Mouse (Mus musculus): ENCODE measurements around the gene Btbd9.

Btbd9 gene

DNA sequence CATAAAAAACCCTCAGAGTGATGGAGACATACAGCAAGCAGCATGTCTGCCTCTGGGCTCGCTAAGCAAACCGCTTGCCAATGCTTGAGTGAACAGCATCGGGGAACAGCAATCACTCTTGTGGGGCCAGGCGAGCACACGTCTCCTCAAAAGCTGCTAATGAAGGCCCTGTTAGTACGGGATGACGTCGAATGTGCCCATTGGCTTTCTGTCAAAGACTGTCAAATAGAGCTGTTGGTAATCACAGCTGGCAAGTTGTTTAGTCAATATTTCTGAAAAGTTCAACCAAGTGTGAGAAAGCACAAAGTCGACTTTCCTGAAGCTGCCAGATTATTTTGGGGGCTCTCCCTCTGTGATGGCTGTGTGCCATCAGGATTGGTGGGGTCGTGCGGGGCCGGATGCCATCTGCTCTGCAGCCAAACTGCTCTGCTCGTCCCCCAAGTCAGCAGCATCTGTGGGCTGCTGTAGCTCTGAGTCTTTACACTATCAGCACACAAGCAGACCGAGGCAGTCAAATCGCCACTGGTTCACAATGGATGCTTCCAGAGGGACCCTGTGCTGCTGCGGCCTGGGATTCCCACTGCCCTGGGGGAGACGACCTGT lies 334.5 kb downstream of the Btbd9 start:
- DNase-seq (ENCODE audit: low spot score), result no peak

DNA sequence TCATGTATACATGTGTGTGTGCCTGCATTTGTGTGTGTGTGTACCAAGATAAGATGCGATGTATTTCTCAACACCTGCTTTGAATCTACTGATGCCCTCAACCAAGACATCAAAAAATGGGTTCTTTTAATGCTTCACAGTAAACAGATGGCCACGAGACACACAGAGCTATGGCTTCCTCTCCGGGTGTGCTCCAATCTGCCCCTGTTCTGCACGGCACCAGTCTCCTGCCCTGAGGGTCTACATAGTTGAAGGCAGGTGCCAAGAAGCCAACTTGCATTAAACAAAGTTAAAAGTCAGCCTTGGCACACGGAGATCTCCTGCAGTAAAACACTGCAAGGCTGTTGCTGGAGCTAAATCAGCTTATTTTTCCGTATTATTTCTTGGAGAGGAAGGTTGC lies 335.2 kb downstream of the Btbd9 start:
- no peak for DNase-seq (ENCODE audit: low spot score)

DNA sequence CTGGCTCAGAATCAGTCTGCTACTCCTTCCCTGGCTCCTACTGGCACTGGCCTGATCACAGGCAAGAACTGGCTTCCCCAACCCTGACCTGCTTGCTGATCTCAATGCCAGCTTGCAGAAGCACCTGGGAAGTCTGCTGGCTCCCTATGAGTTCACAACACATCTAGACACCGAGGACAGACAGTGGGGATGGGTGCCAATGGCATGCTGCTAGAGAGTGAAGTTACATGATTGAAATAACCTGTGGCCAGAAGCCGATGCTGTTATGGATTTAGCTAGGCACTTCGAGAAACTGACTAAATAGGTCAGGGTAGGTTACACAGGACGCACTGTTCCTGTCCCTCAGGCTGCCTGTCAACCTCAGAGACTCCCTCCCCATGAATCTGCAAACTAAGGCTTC lies 335.6 kb downstream of the Btbd9 start:
- no peak for DNase-seq (ENCODE audit: low spot score)

DNA sequence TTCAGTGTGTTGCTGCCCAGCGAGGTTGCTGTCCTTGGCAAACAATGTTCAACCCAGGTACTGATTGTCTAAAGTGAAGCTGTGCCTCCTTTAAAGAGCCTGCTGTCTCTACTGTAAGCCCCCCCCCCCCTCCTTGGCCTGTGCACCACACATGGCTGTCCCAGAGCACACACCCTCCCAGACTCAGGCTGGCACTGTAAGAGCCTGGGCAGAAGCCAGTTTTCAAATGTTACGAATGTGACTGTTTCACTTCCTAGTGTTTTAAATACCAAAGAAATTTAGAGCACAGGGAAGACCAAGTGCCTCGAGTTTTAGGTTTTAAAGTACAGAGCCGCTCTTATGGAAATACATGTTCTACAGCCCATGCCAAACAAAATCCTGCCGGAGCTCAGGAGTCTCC lies 336.8 kb downstream of the Btbd9 start:
- no peak for DNase-seq (ENCODE audit: low spot score)

DNA sequence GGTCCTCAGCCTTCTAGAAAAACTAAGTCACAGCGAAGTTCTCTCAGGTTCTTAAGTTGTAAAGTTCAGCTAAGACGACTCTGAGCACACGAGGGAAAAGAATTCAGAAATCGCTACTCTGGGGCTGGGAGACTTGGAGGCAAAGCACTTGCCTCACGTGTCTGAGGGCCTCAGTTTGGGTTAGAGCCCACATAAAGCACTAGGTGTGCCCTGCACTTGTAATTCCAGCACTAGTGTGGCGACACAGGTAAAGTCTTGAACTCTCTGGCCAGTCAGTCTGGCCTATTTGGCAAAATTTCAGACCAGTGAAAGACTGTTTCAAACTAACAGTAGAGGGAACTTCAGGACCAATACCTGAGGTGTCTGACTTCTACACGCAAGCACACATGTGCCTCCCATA lies 338.7 kb downstream of the Btbd9 start:
- no peak for DNase-seq (ENCODE audit: low spot score)

DNA sequence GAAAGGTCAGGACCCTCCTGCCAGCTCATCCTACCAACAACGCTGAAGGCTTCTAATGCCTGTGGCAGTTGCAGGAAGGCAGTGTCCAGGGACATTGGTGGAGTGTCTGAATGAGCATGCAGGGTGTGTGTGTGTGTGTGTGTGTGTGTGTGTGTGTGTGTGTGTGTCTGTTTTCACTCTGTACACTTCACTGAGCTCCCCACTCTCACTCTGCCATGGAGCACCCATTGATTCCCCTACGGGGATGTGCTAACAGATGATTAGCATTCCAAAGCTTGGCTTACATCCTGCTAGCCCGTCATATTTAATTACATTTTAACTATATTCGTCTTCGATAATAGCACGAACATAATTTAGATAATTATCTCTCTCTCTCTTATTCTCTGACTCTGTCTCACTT lies 339.7 kb downstream of the Btbd9 start:
- no peak for DNase-seq (ENCODE audit: low spot score)

DNA sequence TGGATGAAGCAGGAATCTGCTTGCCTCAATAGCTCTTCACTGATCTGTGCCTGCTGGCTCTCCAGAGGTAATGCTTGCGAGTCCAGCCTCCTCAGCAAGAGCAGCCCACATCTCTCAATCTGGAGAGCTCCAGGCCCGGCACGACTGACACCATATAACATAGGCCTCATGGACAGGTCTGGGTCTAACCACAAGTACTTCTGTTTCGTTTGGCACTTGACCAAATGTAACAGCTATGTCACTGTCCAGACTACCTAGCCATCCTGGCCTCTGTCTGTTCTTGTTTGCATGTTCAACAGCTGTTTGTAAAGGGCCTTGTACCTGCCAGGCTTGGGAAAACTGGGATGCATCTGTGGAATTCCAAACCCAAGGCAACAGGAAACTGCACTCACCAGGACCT lies 340.9 kb downstream of the Btbd9 start:
- no peak for DNase-seq (ENCODE audit: low spot score)

DNA sequence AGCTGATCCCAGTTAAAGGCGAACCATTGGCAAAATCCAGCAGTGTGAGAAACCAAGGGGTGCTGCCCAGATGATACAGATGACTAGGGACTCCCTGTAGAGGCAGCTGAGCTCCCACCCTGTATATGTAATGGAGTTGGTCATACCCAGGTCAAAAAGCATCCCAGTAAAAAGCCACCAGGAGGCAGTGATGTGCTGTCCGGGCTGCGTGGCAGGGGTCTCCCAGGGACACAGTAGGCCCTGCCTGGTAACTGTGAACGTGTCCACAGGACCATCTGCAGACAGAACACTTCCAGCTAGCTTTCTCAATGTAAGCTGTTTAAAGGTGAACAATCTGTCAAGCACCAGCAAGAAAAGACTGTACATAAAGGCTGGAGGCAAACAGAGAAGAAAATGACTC lies 343.6 kb downstream of the Btbd9 start:
- DNase-seq (ENCODE audit: low spot score), result no peak

DNA sequence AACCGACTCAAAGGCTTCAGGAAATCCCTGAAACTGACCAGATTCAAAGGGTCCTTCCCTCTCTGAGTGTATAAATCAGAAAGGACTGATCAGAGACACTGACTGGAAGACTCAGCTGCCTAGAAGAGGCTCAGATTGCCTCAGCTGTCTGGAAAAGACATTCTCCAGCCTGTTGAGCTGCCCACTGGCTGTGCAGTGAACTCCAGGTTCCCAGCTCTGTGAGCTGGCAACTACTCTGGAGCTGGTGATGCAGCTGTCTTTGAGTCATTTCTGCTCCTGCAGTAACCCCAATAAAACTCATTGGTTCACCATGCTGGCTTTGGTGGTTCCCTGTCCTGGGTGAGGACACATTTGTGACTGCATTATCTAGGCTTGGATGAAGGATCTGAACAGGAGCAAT lies 344.8 kb downstream of the Btbd9 start:
- DNase-seq (ENCODE audit: low spot score), result no peak

DNA sequence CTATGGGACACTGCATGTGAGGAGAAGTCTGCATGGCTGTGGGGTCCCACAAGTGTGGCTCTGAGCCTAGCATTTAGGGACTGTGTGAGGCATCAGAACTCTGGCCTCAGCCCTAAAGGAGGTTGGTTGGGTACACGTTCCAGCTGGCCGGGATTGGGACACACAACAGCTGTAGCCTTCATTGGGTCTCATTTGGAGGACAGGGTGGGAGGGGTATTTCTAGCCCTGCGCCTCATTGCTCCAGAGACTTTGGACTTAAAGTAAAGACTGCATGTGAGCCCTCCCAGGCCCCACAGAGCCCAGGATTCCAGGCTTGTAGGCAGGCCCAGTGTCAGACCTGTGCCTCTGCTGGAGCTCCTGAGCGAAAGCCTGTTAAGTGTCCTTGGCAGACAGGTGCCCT lies 345.9 kb downstream of the Btbd9 start:
- DNase-seq (ENCODE audit: low spot score), result no peak

DNA sequence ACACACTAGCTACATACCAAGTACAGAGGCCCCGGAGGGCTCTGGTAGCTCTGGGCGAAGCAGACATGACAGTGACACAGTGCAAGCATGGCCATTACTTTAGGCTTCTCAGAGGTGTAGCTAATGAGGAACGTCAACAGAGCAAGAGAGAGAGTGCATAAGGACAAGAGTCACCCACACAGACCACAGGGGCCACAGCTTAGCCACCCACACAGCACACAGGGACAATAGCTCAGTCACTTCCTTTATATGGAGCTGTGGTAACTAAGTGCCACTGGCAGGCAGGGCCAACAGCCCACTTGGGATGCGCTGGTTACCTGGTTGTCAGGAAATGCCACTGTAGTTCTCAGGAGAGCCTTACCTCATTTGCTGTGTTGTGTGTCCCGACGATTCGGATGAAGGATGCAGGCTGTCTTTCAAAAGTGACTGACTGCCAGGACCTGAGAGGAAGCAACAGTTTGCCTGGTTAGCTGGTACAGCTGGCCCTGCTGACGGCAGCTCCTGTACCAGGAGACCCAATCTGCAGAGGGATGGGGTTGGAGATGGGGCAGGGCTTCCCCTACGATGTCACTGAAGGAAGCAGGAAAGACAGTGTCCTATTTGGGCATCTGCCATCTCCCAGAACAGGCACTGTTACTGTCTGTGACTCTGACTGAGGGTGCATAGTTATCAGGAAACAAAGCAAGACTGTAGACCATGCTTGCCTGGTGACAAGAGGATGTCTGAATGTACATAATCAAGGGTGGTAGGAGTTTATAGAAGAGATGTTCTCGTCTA lies 347.7 kb downstream of the Btbd9 start:
- DNase-seq (ENCODE audit: low spot score), result no peak

DNA sequence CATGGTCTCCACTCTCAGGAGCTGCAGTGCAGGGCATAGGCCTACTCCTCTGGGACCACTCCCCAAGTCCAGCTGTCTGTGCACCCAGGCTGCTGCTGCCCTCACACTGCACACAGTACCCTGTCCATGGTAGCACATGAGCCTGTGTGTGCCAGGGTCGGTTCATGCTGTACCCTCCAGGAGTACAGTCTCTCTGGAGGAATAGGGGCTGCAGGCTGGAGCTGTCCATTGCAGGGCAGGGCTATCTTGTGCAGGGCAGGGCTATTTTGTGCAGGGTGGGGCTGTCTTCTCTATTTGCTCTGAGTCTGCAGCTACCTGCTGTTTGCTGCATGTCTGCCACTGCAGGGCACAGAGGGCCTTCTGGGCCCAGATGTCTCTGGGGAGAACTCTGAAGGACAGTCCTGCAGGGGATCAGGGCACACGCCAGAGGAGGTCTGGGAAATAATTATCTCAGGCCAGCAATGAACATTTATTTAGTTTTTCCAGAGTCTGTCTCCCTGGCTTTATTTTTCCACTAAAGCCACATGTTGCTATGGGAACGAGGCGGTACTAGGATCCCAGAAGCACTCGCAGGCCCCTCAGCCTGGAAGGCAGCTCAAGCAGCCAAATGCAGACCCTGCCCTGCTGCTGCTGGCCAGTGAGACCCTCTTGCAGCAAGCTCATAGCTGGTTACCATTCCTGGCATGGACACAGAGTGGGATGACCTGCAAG lies 351.1 kb downstream of the Btbd9 start:
- no peak for DNase-seq (ENCODE audit: low spot score)

DNA sequence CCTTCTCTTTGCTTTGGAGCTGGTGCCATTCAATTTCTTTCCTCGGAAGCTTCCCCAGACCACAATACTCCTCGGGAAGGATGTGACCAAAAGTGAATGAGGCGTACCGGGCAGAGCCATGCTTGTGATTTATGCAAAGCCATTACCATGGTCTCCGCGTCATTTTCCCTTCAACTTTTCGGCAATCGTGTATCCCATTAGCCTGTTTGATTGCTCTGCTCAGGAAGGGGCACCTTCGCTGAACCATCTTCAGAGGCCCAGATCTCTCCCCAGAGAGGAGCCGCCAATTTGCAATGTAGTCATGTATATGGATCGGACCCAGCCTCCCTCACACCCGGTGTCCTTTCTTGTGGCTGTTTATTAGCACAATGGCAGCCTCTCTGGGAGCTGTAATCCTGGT lies 353.5 kb downstream of the Btbd9 start:
- DNase-seq (ENCODE audit: low spot score), result no peak

DNA sequence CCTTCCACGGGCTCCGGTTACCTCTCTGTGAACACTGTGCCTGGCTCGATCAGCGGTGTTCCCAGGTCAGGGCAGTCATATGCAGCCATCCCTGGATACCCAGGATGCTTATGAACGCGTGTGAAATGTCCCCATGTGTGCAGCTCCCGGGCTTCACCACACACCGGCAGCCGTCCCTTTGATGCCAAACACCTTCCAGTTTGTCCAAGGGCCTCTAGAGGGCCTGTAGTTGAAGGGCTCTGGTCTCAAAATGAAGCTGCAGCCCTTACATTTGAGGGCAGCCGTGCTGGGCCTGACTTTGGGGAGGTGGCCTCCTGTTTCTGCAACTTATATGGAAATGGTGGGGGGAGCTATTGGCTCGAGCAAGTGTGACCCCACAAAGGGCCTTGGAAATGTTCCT lies 353.9 kb downstream of the Btbd9 start:
- DNase-seq (ENCODE audit: low spot score), result no peak

DNA sequence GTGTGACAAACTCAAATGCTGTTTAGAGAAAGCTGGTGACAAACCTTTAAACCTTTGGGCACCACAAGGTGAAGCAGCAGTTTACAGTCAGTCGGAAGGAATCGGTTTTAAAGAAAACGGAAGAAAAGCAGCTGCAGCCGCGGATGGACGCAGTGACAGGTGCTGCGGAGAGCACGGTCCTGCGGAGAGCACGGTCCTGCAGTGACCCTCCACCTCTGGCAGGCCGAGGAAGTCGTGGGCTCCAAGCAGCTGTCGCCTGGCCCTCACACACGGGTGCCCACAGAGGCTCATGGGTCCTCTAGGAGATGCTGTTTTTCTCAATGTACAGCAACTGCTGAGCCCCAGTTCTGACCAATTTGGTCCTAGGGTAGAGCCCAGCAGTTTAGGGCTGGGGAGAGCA lies 354.6 kb downstream of the Btbd9 start:
- no peak for DNase-seq (ENCODE audit: low spot score)

DNA sequence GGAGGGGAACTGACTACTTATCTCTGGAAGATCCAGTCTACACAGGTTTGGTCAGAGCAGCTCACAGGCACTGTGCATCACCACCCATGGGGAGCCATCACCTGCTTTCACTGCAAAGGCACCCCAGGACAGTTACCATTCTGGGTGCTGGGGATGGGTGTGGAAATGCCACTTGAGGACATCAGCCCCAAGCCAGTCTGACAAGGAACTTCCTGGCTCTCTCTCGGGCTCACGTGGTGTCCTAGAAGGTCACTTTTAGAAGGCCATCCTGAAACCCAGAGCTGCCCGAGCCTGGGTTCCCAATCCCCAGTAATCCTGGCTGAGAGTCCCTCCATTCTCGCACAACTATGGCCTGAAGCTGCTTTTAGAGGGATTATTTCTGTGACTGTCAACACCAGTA lies 360.5 kb downstream of the Btbd9 start:
- DNase-seq (ENCODE audit: low spot score), result no peak

DNA sequence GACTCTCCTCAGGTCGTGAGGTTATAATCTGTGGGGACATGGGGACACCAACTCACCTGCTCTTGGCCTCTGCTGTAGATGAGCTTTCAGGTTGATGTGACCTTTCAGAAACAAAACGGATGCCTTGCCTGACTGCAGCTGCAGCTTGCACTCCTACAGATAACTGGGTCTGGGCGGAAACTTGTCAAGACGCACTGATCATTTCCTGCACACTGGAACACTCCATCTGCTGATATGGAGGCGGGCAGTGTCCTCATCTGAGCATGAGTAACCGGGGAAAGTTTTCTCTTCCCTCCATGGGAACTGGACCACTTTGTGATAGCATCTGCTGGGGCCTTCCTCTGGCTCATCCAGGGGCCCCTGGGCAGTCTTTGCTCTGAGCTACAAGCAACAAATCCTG lies 361.9 kb downstream of the Btbd9 start:
- no peak for DNase-seq (ENCODE audit: low spot score)

DNA sequence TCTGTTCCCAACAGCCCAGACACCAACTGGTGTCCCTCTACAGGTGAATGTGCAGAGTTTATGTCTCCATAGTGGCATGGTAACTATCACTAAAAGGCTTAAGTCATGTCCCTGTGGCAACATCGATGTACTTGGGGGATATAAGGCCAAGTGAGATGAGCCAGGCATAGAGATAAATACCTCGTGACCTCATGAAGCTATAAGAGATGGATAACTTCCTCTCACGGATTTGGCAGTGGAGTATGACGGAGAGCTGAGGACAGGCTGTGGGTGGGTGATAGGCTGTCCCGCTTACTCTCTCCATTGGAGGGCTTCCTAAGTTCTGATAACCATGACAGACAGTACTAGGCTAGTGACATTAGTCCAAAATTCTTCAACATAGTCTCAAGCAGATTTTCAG lies 362.9 kb downstream of the Btbd9 start:
- DNase-seq (ENCODE audit: low spot score), result no peak

DNA sequence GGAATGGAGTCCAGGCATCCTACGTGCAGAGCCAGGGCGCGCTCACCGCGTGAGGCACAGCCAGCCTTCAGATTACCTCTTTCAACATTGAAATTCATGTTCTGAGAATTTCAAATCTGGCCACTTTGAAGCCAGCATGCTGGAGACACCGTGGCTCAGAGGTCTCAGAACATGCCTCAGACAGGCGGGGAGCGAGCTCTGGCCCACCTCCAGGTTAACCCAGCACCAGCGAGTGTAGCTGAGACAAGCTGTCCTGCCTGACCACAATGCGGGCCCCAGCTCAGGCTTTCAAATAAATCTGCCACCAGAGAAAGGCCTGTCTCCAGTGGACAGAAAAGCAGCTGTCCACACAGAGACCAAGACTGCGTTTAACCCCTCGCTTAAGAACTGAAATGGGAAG lies 363.6 kb downstream of the Btbd9 start:
- DNase-seq (ENCODE audit: low spot score), result no peak

DNA sequence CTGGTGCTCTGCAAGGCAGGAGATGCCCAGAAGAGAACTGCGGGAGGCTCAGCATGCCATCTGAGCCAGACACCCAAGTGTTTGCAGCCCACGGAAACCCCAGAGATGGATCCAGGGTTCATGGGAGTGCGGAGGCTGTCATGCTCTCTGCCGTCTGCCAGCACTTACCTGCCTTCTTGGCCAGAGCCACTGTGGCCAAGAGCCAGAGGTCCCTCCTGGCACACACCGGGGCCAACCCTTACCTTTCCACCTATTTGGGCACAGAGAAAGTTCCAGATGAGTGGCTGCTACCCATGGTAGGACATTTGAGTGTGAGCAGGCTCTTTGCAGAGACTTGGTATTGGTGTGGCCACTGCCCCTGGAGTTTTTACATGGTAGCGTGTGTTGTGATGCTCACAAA lies 365.4 kb downstream of the Btbd9 start:
- DNase-seq (ENCODE audit: low spot score), result no peak

DNA sequence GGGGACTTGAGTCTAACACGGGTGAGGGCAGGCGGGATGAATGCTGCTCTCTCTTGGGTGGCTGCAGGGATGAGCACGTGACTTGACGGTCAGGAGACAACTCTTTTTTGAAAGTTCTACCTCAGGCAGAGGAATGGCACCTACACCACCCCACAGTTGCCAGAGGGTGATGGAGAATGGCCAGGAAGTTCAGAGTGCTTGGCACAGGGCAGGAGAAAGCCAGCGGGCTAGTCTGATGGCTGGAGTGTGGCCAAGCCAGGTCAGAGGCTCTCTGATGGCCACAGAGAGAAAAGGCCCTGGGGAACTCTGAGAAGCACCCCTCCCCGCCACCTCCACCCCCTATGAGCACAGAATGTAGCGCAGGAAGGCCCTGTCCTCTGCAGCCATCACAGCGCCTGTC lies 366.0 kb downstream of the Btbd9 start:
- no peak for DNase-seq (ENCODE audit: low spot score)

DNA sequence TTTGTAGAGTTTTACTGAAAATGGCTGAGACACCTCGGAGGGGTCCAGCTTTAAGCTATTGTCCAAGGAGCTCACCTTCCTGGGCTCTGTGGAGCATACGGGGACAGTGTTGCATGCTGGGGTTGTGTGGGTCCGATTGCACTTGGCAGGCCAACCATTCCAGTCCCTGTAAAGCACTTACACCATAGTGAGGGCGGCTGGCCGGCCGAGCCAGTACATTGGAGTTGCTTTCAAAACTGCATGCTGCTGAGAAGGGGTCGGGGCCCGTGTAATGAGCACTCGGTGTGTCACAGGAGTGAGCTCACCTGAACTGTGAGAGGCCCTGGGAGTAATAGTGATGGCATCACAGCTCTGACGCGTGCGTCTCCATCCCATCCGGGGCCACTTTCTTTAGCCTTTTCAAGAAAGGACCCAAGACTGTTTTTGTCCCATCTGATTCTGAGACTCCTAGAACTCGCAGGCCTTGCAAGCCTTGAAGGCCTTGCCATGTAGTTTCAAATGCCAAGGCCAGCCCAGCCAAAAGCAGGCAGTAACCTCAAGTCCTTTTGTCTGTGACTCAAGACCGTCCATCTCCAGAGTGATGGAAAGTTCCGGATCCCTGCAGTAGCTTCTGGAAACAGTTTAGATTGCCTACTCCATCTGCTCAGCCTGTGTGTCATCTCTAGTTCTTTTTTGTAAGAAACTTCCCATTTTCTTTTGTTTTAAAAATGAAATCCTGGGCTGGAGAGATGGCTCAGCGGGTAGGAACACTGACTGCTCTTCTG lies 371.0 kb downstream of the Btbd9 start:
- DNase-seq (ENCODE audit: low spot score), result no peak

DNA sequence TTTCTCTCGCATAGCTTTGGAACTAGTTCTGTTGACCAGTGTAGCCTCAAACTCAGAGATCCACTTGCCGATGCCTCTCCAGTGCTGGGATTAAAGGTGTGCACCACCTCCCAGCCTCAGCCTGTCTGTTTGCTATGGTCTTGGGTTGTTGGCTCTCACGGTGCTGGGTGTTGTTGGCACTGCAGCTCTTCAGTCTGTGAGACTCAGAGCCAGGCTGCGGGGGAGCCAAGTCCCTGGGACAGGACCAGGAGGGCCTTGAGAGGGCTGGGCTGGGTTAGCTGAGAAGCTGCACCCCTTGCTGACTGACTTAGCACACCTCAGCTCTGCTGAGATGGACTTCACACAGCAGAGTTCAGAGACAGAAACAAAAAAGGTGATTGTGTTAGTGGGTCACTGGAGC lies 376.0 kb downstream of the Btbd9 start:
- DNase-seq (ENCODE audit: low spot score), result no peak
